Mouse (Mus musculus) liver, postnatal 0 days (tissue): Measurements from ENCODE around the gene Nfya.

ENCODE experiments used
- CTCF ChIP-seq: sonication (generic); IDR thresholded peaks from 2 replicates; pipeline ENCODE4 v1.5.1; 2016; ENCODE audit warnings: antibody characterized with exemption, low read depth
- EP300 ChIP-seq: IDR thresholded peaks from 2 replicates; pipeline ENCODE4 v1.6.1; 2016; ENCODE audit warnings: antibody characterized with exemption, low read depth, mild to moderate bottlenecking

GRCm38 (mm10) chr17:48410299-48410785, 636 bp upstream of the Nfya start:
- TF ChIP-seq CTCF (no peak), EP300 (no peak)
